Mouse (Mus musculus) NIH3T3 (cell line): ENCODE measurements around the gene Cox8b.
"Not testable (repeated sequence)": the region's sequence is repeated elsewhere in the genome, so short reads cannot be mapped to it uniquely, and the experiment has no call there.

Experiments
- DNase-seq: peaks from one replicate; pipeline ENCODE4 v3.0.0-alpha.2; 2012; ENCODE audit warnings: low read depth

The Cox8b gene

GRCm38 (mm10) chr7:140912846-140913482 is 12.7 kb upstream of the Cox8b start:
- DNase-seq: peak; percentile 50

GRCm38 (mm10) chr7:140912293-140912692 is 12.0 kb upstream of the Cox8b start:
- DNase-seq: no peak

DNA sequence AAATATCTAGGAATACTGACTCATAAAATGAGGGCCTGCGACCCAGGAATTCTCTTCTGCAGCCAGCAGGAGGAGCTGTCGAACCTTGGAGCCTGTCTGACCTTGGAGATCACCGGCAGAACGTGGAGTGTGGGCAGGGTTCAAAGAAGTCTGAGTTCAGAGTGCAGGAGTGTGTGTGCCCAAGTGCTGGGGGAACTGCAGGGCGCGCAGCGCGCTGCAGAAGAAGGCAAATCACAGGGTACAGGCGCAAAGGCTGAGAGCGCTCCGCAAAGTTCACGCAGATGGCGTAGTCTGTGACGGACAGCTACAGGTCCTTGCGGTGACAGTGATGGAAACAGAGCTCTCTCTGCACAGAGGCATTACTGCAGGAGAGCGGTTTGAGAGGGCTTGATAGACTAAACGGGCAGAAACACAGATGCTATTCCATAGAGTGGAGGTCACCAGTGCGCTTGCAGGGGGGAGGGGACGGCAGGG is 8.4 kb upstream of the Cox8b start:
- peak; percentile 85 for DNase-seq

- DNase-seq: no peak
These were observed 7.9 kb upstream of the Cox8b start for GRCm38 (mm10) chr7:140908181-140908580.

- DNase-seq: no peak
These were observed 7.5 kb upstream of the Cox8b start for GRCm38 (mm10) chr7:140907697-140908096.

DNA sequence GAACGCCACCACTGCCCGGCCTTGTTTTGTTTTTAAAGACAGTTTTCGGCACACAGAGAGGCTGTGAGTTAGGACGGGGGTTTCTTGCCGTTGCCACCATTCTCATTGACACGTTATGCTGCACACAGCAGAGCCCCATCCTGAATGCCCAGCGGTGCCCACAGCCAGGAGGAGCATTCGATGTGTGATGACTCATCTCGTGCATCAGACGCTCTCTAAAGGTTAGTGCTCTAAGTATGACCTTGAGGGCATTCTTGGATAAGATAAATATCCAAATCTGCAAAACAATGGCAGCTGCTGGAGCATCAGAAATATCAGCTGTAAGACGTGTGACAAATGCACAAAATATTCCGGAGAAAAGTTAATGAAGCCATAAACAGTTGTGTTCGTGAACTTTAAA is 6.9 kb upstream of the Cox8b start:
- DNase-seq: no peak

DNA sequence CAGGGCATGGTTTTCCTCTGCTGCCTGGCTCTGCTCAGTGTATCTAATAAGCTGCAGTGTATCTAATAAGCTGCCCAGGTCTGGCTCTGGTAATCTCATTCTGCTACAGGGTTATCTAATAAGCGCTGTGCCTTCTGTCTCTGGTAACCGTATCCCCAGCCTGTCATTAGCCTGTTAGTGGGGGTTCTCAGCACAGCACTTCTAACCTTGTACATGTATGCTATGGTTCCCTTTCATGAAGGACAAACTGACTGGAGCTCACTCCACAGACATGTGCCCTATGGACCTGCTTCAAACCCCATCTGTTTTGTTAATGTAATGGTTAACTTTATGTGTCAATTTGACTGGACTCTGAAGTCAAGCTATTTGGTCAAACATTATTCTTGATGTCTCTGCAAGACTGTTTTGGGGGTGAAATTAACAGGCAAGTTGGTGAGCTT is 5.4 kb upstream of the Cox8b start:
- no peak for DNase-seq

DNA sequence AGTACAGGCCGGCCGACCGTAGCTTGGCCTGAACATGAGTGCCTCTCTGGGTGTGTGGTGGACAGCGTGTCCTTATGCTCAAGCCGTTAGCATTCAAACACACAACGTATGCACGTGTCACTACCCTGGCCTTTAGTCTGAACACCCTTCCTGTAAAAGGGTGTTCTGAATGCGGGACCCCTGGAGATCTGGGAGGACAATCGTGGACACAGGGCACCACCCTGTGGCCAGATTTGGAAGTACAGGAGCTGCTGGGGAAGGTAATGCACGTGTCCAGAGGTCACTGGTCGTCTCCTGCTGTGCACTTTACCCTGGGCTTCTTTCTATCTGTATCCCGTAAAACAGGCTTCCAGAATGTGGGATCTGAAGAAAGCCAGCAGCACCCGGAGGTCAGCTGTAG is 3.0 kb upstream of the Cox8b start:
- DNase-seq: peak; percentile 84

DNA sequence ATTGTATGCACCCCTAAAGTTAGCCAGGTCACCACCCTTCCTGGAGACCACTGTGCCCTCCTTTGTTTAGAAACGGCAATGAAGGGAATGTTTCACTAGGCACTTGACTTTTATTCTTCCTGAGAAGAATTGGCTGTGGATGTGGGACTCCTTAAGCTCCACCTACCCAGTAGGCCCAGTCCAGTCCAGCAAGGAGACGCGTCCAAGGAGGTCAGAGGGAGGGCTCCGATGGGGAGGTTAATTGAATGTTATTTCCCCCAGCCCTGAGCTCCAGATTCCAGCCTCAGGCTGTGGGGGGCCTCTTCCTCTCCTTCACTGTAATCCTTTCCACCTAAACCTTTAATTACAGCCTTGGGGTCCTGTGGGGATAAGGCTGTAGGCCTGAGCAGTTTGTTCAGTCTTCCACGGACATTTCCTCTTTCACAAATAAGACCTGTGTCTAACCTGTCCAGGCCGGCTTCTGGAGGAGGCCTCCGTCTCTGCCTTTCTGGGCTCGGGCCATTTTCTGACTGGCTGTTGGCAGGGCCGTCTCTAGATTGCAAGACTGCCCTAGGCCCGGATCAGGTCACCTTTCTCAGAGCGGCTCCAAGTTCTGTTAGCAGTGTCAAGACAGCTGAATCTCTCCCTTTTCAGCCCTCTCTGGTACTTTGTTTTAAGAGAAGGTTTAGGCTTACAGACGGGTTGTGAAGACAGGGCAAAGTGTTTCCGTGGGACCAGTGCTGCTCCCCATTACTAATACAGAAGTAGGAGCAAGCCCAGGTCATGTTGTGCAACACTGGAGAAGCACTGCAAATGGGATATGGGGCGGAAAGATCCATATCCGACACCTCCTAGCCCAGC is 2.0 kb upstream of the Cox8b start:
- DNase-seq: no peak

GRCm38 (mm10) chr7:140899121-140899520 is 1.1 kb downstream of the Cox8b start:
- DNase-seq: no peak

- DNase-seq: no peak
These were observed 2.4 kb downstream of the Cox8b start for GRCm38 (mm10) chr7:140897863-140898262.

GRCm38 (mm10) chr7:140894611-140895010 is 5.6 kb downstream of the Cox8b start:
- DNase-seq: no peak

DNA sequence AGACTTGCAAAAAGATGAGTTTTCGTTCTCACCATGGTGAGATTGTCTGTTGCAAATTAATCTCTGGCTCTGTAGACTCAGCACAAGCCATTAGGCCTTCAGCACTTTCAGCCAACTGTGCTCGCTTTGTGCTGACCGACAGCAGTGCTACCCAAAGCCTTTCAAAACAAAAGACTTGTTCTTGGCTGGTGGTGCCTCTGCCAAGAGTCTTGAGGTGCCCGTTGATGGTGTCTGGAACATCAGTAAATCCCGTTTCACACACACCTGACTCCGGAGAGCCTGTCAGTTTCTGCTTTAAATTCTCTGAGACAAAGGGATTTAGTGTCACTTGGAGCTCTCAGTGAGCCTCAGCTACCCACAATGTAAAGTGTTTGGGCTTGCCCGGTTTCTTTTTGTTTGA is 6.2 kb downstream of the Cox8b start:
- no peak for DNase-seq

GRCm38 (mm10) chr7:140890636-140891035 is 9.6 kb downstream of the Cox8b start:
- DNase-seq: not testable (repeated sequence)

GRCm38 (mm10) chr7:140882469-140882803 is 17.8 kb downstream of the Cox8b start:
- DNase-seq: no peak

DNA sequence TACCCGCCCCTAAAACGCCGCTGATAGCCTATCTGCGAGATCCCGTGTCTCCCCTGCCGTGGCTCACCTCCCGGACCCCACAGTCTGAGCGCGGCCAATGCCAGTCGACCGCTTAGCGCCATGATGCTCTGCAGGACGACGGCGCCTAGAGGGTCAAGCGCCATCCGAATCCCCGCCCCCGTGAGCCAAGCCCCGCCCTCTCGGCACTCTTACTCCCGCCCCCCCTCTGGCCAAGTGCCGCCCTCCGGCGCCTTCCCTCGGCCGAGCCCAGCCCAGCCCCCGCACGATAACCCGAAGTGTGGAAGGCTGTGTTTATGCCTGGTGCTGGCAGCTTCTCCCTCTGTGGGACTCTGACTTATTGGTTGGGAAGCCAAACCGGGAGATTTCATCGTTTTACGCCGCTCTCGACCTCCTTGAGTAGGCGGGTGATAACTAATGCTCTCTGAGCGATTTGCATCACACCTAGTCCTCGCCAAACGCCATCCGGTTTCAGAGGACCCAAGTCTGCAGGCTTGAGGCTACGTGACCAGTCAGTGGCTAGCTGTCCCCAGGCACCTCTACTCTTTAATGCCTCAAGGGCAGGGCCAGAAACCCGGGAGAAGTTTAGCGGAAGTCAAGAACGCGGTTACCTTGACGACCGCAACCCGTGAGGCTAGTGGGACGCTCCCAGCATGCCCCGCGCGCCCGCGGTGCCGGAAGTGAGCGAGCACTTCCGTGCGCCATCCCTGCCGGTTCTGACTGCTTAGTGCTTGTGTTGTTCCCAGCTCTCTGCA is 18.4 kb downstream of the Cox8b start, which contains the start of the genes Psmd13 and Sirt3:
TSS of gene Psmd13 (plus strand) at position 273 of the 773 bp plus-strand sequence.
TSS of gene Sirt3 (minus strand) at position 614 of the 773 bp plus-strand sequence.
- DNase-seq: peak; percentile 95

- no peak for DNase-seq
These were observed 19.3 kb downstream of the Cox8b start for GRCm38 (mm10) chr7:140880865-140881515.

- no peak for DNase-seq
These were observed 19.8 kb downstream of the Cox8b start for GRCm38 (mm10) chr7:140880419-140880818.

DNA sequence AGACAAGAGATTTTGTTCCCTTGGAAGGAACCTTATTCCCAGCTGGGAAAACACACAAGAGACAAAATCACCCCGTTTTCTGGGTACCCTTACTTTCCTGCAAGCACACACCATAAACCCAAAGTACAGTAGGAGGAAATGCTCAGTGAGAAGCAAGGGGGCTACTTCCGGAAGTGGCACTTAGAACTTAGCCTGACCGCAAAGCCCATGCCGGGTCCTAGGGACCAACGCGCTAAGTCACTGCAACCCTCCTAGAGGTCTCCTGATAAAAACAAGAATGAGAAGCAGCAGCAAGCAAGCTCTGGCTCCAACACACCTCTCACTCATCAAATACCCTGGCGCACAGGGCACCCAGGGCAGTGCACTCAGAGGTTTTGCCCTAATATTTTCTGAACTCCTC is 20.9 kb downstream of the Cox8b start:
- DNase-seq: no peak

- DNase-seq: no peak
These were observed 22.9 kb downstream of the Cox8b start for GRCm38 (mm10) chr7:140877364-140877763.

DNA sequence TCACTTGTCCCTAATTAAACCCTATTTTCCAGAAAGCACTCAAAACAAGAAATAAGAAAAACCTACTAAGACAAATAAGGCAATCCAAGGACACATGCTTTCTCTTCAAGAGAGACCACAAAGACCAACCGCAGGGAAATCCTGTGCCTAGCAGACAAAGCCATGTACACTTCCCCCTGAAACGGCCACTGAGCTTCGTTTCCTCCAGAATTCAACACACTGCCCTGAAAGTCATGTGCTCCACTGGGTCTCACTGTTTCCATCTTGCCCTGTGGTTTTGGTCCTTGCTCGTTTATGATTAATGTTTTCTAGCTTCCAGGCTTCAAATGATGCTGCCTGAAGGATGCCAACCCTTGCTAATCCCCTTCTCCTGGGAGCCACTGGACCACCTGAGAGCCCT is 26.0 kb downstream of the Cox8b start:
- no peak for DNase-seq

- no peak for DNase-seq
These were observed 35.5 kb downstream of the Cox8b start for GRCm38 (mm10) chr7:140864761-140865160.
